Mouse (Mus musculus) ES-E14 (cell line): ENCODE data around the gene Clrn1. TPM values are rescaled to one million over a fixed set of nuclear protein-coding genes. Genes with fewer than 3 reads are reported as not detected.
A peak's percentile ranks its signal among the peaks of the same experiment; 100 is the strongest.
"Not testable (repeated sequence)": the region's sequence is repeated elsewhere in the genome, so short reads cannot be mapped to it uniquely, and the experiment has no call there.

ENCODE experiments used
- DNase-seq: peaks from one replicate; pipeline ENCODE4 v3.0.0-alpha.2; 2013; ENCODE audit warnings: low read depth, low spot score
- H3K27ac ChIP-seq: 2 replicates; pipeline ENCODE4 v1.5.1; 2012; ENCODE audit warnings: low read depth, mild to moderate bottlenecking, low read length, moderate library complexity, mixed read lengths; ENCODE audit not compliant: poor library complexity, insufficient read depth, severe bottlenecking
- H3K36me3 ChIP-seq: 2 replicates; pipeline ENCODE4 v1.6.1; 2012; ENCODE audit warnings: mild to moderate bottlenecking, low read length, moderate library complexity, mixed read lengths; ENCODE audit not compliant: control insufficient read depth, poor library complexity, insufficient read depth, severe bottlenecking
- H3K4me1 ChIP-seq, 2 experiments: fragments of 150-350 bp in 1 of 2; sonication (generic) in 1 of 2; 2 replicates each; pipeline ENCODE4 v1.6.1; 2012; ENCODE audit warnings: low read length in 2 of 2, mild to moderate bottlenecking in 1 of 2, mixed read lengths in 1 of 2; ENCODE audit not compliant: control insufficient read depth in 2 of 2, insufficient read depth in 2 of 2, poor library complexity in 1 of 2
- H3K4me3 ChIP-seq, 2 experiments: fragments of 150-350 bp in 1 of 2; sonication (generic) in 1 of 2; 2 replicates each; pipeline ENCODE4 v1.5.1; 2012; ENCODE audit warnings: low read length in 2 of 2, low read depth in 1 of 2, mild to moderate bottlenecking in 1 of 2, mixed read lengths in 1 of 2; ENCODE audit not compliant: insufficient read depth in 1 of 2, poor library complexity in 1 of 2, severe bottlenecking in 1 of 2
- H3K9ac ChIP-seq: 2 replicates; pipeline ENCODE4 v1.6.1; 2012; ENCODE audit warnings: low read depth, mild to moderate bottlenecking, low read length, mixed read lengths; ENCODE audit not compliant: poor library complexity, insufficient read depth, severe bottlenecking
- H3K9me3 ChIP-seq: fragments of 150-350 bp; sonication (generic); 2 replicates; pipeline ENCODE4 v1.6.1; 2012; ENCODE audit warnings: low read depth, mild to moderate bottlenecking, low read length; ENCODE audit not compliant: control insufficient read depth, insufficient read depth
- CHD2 ChIP-seq: IDR thresholded peaks from 2 replicates; pipeline ENCODE4 v1.6.1; 2014; ENCODE audit warnings: mild to moderate bottlenecking, low read depth, low read length, inconsistent platforms
- HCFC1 ChIP-seq: IDR thresholded peaks from 2 replicates; pipeline ENCODE4 v1.6.1; 2012; ENCODE audit warnings: low read length, inconsistent platforms, borderline replicate concordance; ENCODE audit not compliant: insufficient read depth
- MAFK ChIP-seq: IDR thresholded peaks from 2 replicates; pipeline ENCODE4 v1.6.1; 2014; ENCODE audit warnings: mild to moderate bottlenecking, low read depth, low read length, inconsistent platforms; ENCODE audit not compliant: insufficient read depth
- ZC3H11A ChIP-seq: IDR thresholded peaks from 2 replicates; pipeline ENCODE4 v1.6.1; 2012; ENCODE audit warnings: low read depth, mild to moderate bottlenecking, inconsistent platforms, low read length, borderline replicate concordance
- ZNF384 ChIP-seq: IDR thresholded peaks from 2 replicates; pipeline ENCODE4 v1.6.1; 2012; ENCODE audit warnings: low read depth, low read length, inconsistent platforms
- in situ Hi-C, 2 experiments: fragments of 600-800 bp; cut with MboI; formaldehyde crosslinking; loops; one replicate each; pipeline ENCODE4 v1.15.1; 2025; ENCODE audit warnings: low sequenced_read_pairs in 2 of 2, inconsistent platforms in 1 of 2; ENCODE audit not compliant: unreplicated experiment in 2 of 2
- total RNA-seq: library from RNA; depleted of rRNA; stranded (reverse); fragments of 300-350 nt; gene quantifications from 2 replicates; pipeline ENCODE4 v1.2.3, GENCODE M21; 2012

Clrn1 gene
- total RNA-seq, 1 experiment = 0.13 TPM

DNA sequence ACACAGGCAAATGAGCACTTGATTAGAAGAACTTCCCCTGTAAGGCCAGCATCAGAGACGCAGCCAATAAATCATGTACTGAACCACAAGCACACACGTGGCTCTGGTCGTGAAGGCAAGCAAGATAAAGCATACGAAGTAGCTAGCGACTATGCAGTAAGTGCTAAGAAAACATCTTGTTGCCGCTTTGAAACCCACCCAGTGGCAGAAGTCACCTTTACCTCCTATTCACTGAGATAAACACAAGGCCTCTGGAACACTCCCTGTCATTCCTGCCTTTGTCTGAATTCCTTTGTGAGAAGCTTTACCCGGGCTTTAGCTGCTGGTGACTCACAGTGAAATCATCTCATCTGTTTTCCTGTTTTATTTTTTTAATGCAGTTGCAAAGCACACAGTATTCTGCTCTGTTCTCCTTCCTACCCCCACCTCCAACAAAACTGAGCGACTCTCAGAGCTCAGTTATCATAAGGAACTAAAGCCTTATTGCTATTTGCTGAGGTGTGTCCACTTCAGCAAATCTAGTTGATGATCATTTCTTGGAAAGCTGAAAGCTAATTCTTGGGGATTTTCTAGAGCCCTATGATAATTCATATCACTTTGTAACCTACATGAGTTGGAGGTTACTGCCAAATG is 2.1 kb downstream of the Clrn1 start:
- no peak overlapping the region for H3K27ac ChIP-seq
- peak; percentile 36 for DNase-seq
- in situ Hi-C loops = no loop called here
- H3K36me3 ChIP-seq = no peaks in the 10 kb centered on the region
- TF ChIP-seq ZNF384 (0 out of 2 replicates have a peak, but pooled peaks have one; percentile 27), CHD2 (no peak)
- H3K4me1 ChIP-seq = peaks cover 0 to 2% of the 10 kb centered on the region in 2 experiments; a peak in 2 of 4 replicates
- no peak overlapping the region for H3K9ac ChIP-seq
- no peak overlapping the region for H3K4me3 ChIP-seq
- no peaks in the 10 kb centered on the region for H3K9me3 ChIP-seq

DNA sequence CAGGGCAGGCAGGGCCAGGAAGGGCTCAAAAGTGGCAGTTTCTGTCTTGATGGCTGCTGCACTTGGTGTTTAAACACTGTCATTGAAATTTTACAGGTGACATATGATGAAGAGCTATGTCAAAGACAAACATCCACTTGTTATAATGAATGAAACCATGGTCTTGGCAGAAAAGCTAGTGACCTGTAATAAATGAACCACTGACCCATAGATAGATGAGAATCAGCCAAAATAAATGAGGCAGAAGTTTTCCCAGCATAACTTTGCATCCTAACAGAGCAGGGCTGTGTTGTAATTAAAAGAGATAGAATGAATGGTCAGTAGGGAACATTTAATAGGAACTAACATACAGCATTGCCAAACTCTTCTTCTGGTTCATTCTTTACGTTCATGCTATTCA is 4.1 kb downstream of the Clrn1 start:
- Histone ChIP-seq H3K4me1 (peaks cover 0 to 2% of the 10 kb centered on the region in 2 experiments; a peak in 2 of 4 replicates), H3K9me3 (no peaks in the 10 kb centered on the region), H3K4me3 (no peak overlapping the region), H3K9ac (no peak overlapping the region), H3K36me3 (no peaks in the 10 kb centered on the region), H3K27ac (no peak overlapping the region)
- in situ Hi-C loops = no loop called here
- TF ChIP-seq CHD2 (no peak), ZNF384 (no peak), MAFK (no peak), ZC3H11A (no peak), HCFC1 (no peak)
- DNase-seq = no peak

DNA sequence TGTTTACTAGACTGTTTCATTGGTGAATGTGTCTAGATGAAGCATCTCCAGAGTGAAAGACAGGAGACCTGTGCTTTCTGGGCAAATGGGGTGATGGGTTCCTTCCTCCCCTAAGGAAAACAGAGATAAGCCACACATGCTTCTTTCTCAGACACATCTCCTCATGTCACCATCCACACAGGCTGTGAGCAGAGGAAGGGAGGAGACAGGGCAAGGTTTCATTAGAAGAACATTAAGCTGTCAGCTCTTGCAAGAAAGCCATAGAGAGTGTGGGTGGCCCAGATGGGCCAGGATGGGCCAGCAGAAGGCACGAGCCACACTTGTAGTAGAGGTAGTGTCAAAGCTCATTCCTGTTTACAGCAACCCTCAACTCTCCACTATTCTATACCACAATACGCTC is 5.0 kb downstream of the Clrn1 start:
- peaks cover 0 to 2% of the 10 kb centered on the region in 2 experiments; a peak in 2 of 4 replicates for H3K4me1 ChIP-seq
- no peak overlapping the region for H3K27ac ChIP-seq
- H3K36me3 ChIP-seq = no peaks in the 10 kb centered on the region
- H3K4me3 ChIP-seq = no peak overlapping the region
- TF ChIP-seq HCFC1 (no peak), ZNF384 (no peak), MAFK (no peak), CHD2 (no peak), ZC3H11A (no peak)
- in situ Hi-C loops = no loop called here
- no peak for DNase-seq
- no peaks in the 10 kb centered on the region for H3K9me3 ChIP-seq
- no peak overlapping the region for H3K9ac ChIP-seq

DNA sequence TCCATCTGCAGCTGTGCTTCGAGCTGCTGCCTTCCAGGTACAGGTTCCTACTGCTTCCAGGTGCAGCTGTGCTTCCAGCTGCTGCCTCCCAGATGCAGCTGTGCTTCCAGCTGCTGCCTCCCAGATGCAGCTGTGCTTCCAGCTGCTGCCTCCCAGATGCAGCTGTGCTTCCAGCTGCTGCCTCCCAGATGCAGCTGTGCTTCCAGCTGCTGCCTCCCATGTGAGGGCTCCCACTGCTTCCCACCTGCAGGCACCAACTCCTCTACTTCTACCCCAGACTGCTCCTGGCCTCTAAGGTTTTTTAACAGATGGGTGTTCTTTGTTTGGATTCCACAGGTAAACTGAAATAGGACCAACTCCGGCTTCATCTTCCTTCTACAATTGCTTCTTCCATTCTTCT is 13.3 kb downstream of the Clrn1 start:
- in situ Hi-C loops, H3K36me3 ChIP-seq, H3K27ac ChIP-seq, DNase-seq, H3K4me3 ChIP-seq, H3K9ac ChIP-seq, H3K9me3 ChIP-seq, H3K4me1 ChIP-seq: not testable (repeated sequence)

DNA sequence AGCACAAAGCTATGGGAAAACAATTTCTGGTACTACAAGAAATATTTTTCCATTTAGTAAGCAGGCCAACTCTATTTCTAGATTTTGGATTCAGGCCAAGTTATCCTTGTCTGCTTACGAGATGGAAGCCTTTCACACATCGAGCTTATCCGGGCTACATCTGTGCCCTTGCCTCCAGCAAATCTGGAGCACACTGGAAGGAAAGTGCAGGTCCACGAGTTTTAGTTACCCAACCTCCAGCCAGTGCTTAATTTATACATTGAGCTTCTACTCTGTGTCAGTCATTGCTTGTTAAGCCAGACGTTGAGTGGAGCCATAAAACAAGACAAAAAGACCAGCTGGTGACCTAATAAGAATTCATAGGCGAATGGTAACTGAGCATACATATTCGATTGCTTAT is 19.4 kb downstream of the Clrn1 start:
- Histone ChIP-seq H3K9ac (no peak overlapping the region), H3K9me3 (no peaks in the 10 kb centered on the region), H3K4me1 (no peaks in the 10 kb centered on the region), H3K36me3 (no peaks in the 10 kb centered on the region), H3K27ac (no peak overlapping the region), H3K4me3 (no peak overlapping the region)
- DNase-seq = no peak
- no peak for TF ChIP-seq HCFC1
- TF ChIP-seq ZNF384 = no peak
- TF ChIP-seq ZC3H11A = no peak
- no peak for TF ChIP-seq CHD2
- TF ChIP-seq MAFK = no peak
- in situ Hi-C loops = no loop called here
